Mouse (Mus musculus) lung, embryonic 14.5 days (tissue): ENCODE measurements at regions not wholly inside any gene's neighbourhood (a gene's known extent, or its start where the extent isn't known, plus 50 kb on each side); places are given as distances from the start of the nearest gene placed in this dataset.

Source experiments
- ATAC-seq: fragments of 200-750 bp; cut with Nextera tagmentation; 2 replicates; pipeline ENCODE4 v1.8.0; 2017; ENCODE audit warnings: mild to moderate bottlenecking, moderate TSS enrichment, moderate library complexity; ENCODE audit not compliant: insufficient read depth
- DNase-seq: peaks from one replicate; pipeline ENCODE4 v3.0.0-alpha.2; 2015
- H3K27ac ChIP-seq: fragments of 300-500 bp; sonication (generic); 2 replicates; pipeline ENCODE4 v1.5.1; 2014; ENCODE audit warnings: low read depth, mild to moderate bottlenecking, moderate library complexity
- H3K27me3 ChIP-seq: fragments of 300-500 bp; sonication (generic); 2 replicates; pipeline ENCODE4 v1.6.1; 2014; ENCODE audit warnings: low read length, control low read depth; ENCODE audit not compliant: insufficient read depth
- H3K36me3 ChIP-seq: fragments of 300-500 bp; sonication (generic); 2 replicates; pipeline ENCODE4 v1.6.1; 2014; ENCODE audit warnings: control low read depth; ENCODE audit not compliant: insufficient read depth
- H3K4me1 ChIP-seq: fragments of 300-500 bp; sonication (generic); 2 replicates; pipeline ENCODE4 v1.6.1; 2014; ENCODE audit warnings: antibody characterized with exemption, control low read depth; ENCODE audit not compliant: insufficient read depth
- H3K4me2 ChIP-seq: fragments of 300-500 bp; sonication (generic); 2 replicates; pipeline ENCODE4 v1.6.1; 2014; ENCODE audit warnings: mild to moderate bottlenecking
- H3K4me3 ChIP-seq: fragments of 300-500 bp; sonication (generic); 2 replicates; pipeline ENCODE4 v1.5.1; 2014; ENCODE audit warnings: low read depth, low read length
- H3K9ac ChIP-seq: fragments of 300-500 bp; sonication (generic); 2 replicates; pipeline ENCODE4 v1.6.1; 2014
- H3K9me3 ChIP-seq: fragments of 300-500 bp; sonication (generic); 2 replicates; pipeline ENCODE4 v1.6.1; 2016; ENCODE audit warnings: low read depth, low read length, control low read depth
- CTCF ChIP-seq: IDR thresholded peaks from 2 replicates; pipeline ENCODE4 v1.5.1; 2016; ENCODE audit warnings: antibody characterized with exemption, low read depth
- WGBS: fragments of 180-500 bp; shearing (Covaris S2); extraction: QIAGEN DNeasy Blood & Tissue Kit; methylation state at CpG from one replicate; pipeline ENCODE4 v1.1.7; 2014; 5-methylcytosine and 5-hydroxymethylcytosine counted together

- Histone ChIP-seq H3K4me2 (no peak overlapping the region), H3K4me1 (no peaks in the 10 kb centered on the region), H3K36me3 (no peaks in the 10 kb centered on the region), H3K27me3 (no peaks in the 10 kb centered on the region), H3K4me3 (no peak overlapping the region), H3K27ac (no peak overlapping the region), H3K9me3 (no peaks in the 10 kb centered on the region; the same call in 1 of the 2 replicates), H3K9ac (no peak overlapping the region)
- DNase-seq (no peak), ATAC-seq (no peak)
- no peak for TF ChIP-seq CTCF
- 69% methylated on average over 1 of the region's 1 CpGs for WGBS
Observed at GRCm38 (mm10) chr5:64419395-64419794, 263.3 kb downstream of the Tbc1d1 start.

DNA sequence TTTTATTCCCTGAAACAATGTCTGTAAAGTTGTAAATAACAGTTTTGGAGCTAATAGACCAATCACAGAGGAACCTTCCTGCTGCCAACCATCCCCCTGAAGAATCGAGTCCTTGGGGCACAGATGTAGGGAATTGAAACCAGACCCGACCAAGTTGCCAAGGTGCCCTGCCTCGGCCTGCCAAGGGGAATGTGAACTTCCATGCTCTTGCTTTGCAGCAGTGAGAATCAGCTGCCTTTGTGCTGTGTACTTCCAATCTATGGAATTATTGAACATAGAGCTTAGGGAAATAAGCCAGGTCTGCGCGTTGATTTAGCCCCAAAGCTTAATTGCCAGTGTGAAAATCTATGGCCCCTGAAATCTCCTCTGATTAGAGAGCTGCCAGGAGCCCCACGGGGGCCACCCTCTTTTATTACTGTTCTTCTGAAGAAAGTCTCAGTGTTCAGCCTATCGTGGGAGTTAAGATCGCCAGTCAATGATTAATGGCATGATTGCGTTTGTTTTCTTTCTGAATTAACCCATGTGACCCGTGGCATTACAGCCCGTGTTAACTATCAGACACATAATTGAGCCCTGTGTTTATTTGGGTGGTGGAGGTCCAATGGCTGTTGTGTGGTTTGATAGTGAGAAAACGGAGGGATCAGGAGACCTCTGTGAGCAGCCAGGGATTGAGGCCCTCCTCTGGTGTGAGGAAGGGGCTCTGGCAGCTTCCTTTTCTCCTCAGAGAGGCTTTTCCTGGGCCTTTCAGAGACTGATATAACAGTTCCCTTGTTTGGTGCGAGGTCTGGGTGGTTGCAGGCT is 266.9 kb downstream of the Tbc1d1 start:
- Histone ChIP-seq H3K4me3 (no peak overlapping the region), H3K27me3 (no peaks in the 10 kb centered on the region), H3K4me2 (no peak overlapping the region), H3K9me3 (no peaks in the 10 kb centered on the region; the same call in 1 of the 2 replicates), H3K27ac (no peak overlapping the region), H3K36me3 (no peaks in the 10 kb centered on the region), H3K4me1 (no peaks in the 10 kb centered on the region), H3K9ac (no peak overlapping the region)
- TF ChIP-seq CTCF = no peak
- WGBS = 18% methylated on average over 13 of the region's 13 CpGs
- DNase-seq (no peak), ATAC-seq (no peak)

DNA sequence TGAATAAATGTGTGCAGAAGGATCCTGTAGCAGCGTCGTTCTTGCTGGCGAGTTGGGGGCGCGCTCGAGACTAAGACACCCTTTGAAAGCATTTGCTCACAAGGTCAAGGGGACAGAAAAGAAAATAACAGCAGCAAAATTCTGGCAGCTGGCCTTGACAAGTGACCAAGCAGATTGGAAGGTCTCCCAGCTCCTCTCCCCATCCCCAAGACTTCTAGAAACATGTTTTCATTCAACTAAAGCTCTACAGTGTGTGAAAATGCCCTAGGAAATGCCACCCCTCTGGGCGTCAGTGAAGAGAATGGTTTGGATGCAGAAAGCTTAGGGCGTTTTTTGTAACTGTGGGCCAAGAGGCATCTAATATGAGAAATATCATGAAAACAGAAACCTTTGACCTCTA is 272.7 kb downstream of the Tbc1d1 start:
- TF ChIP-seq CTCF = no peak
- Histone ChIP-seq H3K4me3 (no peak overlapping the region), H3K9me3 (no peaks in the 10 kb centered on the region; the same call in 1 of the 2 replicates), H3K4me1 (no peaks in the 10 kb centered on the region), H3K36me3 (no peaks in the 10 kb centered on the region), H3K27me3 (no peaks in the 10 kb centered on the region), H3K27ac (no peak overlapping the region), H3K9ac (no peak overlapping the region), H3K4me2 (no peak overlapping the region)
- DNase-seq (peak; percentile 79), ATAC-seq (peak; percentile 74; the same call in 1 of the 2 replicates)
- 51% methylated on average over 8 of the region's 8 CpGs for WGBS

DNA sequence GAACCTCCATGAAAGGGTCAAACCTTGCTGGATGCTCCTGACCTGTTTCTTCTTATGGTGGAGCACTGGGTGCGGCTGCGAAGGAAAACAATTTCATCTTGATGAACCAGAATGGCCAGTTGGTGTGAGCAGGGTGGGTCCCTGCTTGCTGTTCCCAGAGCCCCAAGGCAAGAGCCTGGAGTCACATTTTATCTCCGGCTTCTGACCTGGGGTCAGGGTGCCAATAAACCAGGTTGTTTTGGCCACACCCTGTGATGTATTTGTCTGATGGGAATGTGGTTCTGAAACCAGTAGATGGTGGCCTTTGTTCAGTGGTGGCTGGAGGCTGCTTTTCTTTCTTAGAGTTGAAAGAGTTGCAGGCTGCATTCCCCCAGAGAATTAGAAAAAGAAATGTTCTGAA is 274.4 kb downstream of the Tbc1d1 start:
- no peak overlapping the region for H3K27ac ChIP-seq
- WGBS = 77% methylated on average over 3 of the region's 3 CpGs
- no peak for ATAC-seq

GRCm38 (mm10) chr5:64431624-64432023 is 275.5 kb downstream of the Tbc1d1 start:
- DNase-seq = no peak
- no peak overlapping the region for H3K4me2 ChIP-seq
- H3K27me3 ChIP-seq = no peaks in the 10 kb centered on the region
- WGBS = 77% methylated on average over 6 of the region's 6 CpGs
- no peak for ATAC-seq
- H3K9me3 ChIP-seq = no peaks in the 10 kb centered on the region
- H3K36me3 ChIP-seq = no peaks in the 10 kb centered on the region
- no peak overlapping the region for H3K4me3 ChIP-seq
- H3K27ac ChIP-seq = peak overlapping the region; percentile 13; the same call in 1 of the 2 replicates
- TF ChIP-seq CTCF = no peak
- H3K9ac ChIP-seq = no peak overlapping the region
- no peaks in the 10 kb centered on the region for H3K4me1 ChIP-seq

More for the DNA sequence above, 274.4 kb downstream of the Tbc1d1 start:
- Histone ChIP-seq H3K9ac (no peak overlapping the region), H3K4me1 (no peaks in the 10 kb centered on the region), H3K4me3 (no peak overlapping the region), H3K36me3 (no peaks in the 10 kb centered on the region), H3K27me3 (no peaks in the 10 kb centered on the region), H3K4me2 (no peak overlapping the region), H3K9me3 (no peaks in the 10 kb centered on the region; the same call in 1 of the 2 replicates)
- no peak for DNase-seq
- no peak for TF ChIP-seq CTCF

DNA sequence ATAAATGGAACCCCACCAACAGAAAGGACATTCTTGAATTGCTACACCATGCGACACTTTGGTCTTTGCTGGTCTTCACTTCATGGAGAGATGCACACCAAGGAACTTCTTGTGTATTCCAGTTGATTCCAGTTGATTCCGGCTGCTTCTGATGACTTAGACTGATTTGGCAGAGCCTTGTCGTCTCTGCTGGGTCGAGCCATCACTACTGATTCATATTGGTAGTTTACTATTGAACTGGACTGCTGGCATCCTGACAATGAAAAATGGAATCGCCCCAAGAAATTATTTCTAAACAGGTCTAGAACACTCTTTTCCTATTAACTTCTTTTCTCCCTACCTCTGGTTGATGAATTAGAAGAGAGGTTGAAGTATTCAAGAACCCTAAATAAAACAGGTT is 277.7 kb downstream of the Tbc1d1 start:
- H3K9ac ChIP-seq = no peak overlapping the region
- no peak overlapping the region for H3K4me2 ChIP-seq
- no peak overlapping the region for H3K27ac ChIP-seq
- WGBS = 89% methylated on average over 5 of the region's 5 CpGs
- ATAC-seq (no peak), DNase-seq (no peak)
- H3K36me3 ChIP-seq = no peaks in the 10 kb centered on the region
- no peaks in the 10 kb centered on the region for H3K9me3 ChIP-seq
- no peaks in the 10 kb centered on the region for H3K27me3 ChIP-seq
- H3K4me1 ChIP-seq = no peaks in the 10 kb centered on the region
- no peak for TF ChIP-seq CTCF
- no peak overlapping the region for H3K4me3 ChIP-seq

DNA sequence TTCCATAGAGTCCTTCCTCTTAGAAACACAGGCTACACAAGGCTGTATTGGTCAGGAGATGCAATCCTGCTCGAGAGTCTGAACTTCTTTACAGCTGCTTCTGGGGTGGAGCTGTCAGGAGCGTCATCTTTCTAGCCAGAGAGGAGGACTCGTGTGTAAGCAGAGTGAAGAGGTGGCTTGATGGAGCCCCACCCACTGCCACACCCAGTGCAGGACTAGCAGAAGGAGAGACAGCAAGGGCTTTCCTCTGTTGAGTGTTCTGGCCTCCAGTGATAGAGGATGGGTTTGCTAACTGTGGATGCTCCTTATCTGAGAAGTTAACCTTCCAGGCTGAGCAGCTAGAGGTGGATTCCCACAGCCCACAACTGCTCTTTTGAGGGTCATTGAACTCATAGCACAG is 279.4 kb downstream of the Tbc1d1 start:
- Histone ChIP-seq H3K4me2 (no peak overlapping the region), H3K4me3 (no peak overlapping the region), H3K27ac (no peak overlapping the region), H3K36me3 (no peaks in the 10 kb centered on the region), H3K9ac (no peak overlapping the region), H3K27me3 (no peaks in the 10 kb centered on the region), H3K9me3 (no peaks in the 10 kb centered on the region), H3K4me1 (no peaks in the 10 kb centered on the region)
- 33% methylated on average over 3 of the region's 3 CpGs for WGBS
- TF ChIP-seq CTCF = no peak
- ATAC-seq = peak; percentile 63
- DNase-seq = no peak
